Mouse (Mus musculus): ENCODE measurements around the gene Myo15b.

Gene Myo15b

DNA sequence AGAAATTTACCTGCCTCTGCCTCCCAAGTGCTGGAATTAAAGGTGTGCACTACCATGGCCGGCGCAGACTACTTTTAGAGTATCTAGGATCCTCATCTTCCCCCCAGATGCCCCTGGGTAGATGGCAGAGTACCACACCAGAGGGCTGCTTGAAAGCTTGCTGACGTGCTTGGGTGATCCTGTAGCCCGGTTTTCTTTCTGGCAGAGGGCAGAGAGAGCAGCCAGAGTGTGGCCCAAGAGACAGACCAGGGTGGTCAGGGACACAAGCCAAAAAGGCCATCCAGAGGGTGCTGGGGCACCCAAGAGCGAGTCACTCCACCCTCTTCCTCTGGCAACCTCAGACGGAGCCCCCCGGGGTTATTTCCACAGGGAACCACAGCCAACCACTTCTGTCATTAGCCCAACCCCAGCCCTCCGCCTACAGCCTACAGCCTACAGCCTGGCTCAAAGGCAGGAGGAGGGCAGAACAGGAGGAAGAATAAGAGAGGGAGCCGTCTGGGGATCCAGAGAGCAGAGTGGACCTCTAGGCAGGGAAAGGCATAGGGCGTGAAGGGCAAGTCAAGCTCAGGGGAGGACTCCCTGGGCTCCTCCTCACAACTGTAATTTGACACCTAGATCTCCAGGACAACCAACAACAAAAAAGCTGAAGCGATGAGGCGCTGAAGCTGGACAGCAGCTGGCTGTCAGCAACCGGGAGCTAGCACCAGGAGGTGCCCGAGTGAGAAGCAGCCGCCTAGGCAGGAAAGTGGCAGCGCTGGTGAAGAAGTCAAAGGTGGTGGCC lies 41.5 kb downstream of the Myo15b start, which contains the start of gene Smim5:
TSS of gene Smim5 (plus strand) at position 481 of the 781 bp plus-strand sequence.
- ChIA-PET CTCF (interaction anchor here (0.6 to 4.6 kb wide), 82 partner anchors 8 to 327 kb away, joined by 3 to 55 read pairs (median 4); partner anchors contain the start of genes Smim6 (in 4 of the 4), Recql5 (in 2 of the 4), Sap30bp (in 2 of the 4) and Caskin2 (in 1 of the 4)), POLR2A (interaction anchor here (0.6 to 3.1 kb wide), 33 partner anchors 8 to 202 kb away, joined by 3 to 37 read pairs (median 4); partner anchors contain the start of genes Smim6 (in 2 of the 4), Caskin2 (in 1 of the 4), Galk1 (in 1 of the 4) and Itgb4 (in 1 of the 4))

DNA sequence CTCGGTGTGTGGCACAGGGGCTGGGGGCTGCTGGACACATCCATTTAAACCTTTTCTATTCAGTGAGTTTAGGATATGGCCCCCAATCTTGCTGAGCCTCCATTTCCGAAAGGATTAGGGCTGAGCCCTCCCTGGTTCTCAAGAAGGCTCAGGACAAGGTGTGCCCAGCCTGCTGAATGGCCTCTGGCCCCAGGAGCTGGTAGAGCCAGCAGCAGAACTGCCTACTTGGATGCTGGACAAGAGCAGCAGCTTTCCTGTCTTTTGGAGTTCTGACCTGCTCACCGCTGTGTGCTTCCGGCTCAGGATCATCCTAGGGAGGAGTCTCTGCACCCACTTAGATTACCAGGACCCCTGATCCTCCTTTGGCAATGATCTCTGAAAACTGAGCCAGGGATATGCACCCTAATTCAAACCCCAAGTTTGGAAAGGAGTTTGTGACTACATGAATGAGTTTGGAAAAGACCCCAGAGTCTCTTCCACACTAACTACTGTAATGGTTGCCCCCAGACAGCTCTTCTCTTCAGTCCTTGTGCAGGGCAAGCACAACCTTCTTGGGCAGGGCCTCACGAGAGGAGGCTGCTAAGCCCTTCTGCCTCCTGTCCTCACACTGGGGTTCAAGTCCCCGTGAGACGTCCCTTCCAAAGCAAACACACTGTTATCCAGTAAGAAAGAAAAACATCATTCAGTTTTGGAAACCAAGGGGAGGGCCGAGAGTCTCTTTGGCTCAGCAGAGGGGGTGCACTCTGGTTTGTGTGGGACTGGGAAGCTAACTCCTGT lies 42.5 kb downstream of the Myo15b start:
- POLR2A ChIA-PET: interaction anchor here (0.5 to 3.1 kb wide), 29 partner anchors 9 to 716 kb away, joined by 3 to 37 read pairs (median 4); partner anchors contain the start of genes Smim6 (in 2 of the 4), Caskin2 (in 1 of the 4), Recql5 (in 1 of the 4) and Sap30bp (in 1 of the 4)
- CTCF ChIA-PET: interaction anchor here (0.5 to 4.6 kb wide), 22 partner anchors 9 to 743 kb away, joined by 3 to 55 read pairs (median 5); partner anchors contain the start of genes Smim6 (in 2 of the 4), Galk1 (in 1 of the 4) and Myo15b (in 1 of the 4)

DNA sequence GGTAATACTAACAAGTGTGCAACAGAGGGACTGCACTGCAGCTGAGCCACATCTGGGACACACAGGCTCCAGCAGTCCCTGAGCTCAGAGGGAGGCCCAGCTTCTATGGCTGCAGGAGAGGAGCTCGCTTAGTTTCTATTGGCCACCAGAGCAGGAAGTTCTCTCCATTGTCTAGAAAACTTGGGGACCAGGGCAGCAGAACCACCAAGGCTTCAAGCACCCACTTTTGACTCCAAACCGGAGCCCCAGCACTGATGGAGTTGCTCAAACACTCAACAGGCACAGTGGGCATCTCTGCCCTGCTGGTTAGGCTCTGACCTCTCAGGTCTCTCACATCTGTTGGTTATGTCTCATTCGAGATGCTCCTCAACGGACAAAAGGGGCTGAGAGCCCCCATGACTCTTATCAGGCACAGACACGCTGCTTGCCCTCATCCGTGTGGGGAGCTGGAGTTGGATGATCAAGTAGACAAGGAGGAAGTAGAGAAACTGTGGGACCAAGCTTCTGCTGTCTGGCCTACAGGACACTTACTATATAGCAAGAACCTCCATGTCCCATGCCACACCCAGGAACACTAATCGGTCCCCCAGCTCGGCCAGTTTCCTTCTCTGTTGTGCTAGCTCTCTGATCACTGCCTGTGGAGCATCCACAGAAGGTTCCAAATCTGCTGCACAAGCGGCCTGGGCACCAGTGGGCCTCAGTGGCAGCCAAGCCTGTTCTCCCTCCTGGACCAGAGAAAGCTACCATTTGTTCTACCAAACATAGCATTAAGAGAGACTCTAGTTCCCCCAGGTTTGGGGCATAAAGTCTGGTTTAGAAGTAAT lies 43.3 kb downstream of the Myo15b start:
- ChIA-PET CTCF (interaction anchor here (0.6 to 2.2 kb wide), 7 partner anchors 8 to 120 kb away, joined by 3 to 6 read pairs (median 3); no protein-coding TSS in a partner anchor), POLR2A (interaction anchor here in 2 of 4 experiments (0.7 to 2.6 kb wide), 10 partner anchors 10 to 123 kb away, joined by 3 to 11 read pairs (median 5); partner anchors contain the start of genes Recql5 (in 1 of the 2), Sap30bp (in 1 of the 2) and Smim6 (in 1 of the 2))

DNA sequence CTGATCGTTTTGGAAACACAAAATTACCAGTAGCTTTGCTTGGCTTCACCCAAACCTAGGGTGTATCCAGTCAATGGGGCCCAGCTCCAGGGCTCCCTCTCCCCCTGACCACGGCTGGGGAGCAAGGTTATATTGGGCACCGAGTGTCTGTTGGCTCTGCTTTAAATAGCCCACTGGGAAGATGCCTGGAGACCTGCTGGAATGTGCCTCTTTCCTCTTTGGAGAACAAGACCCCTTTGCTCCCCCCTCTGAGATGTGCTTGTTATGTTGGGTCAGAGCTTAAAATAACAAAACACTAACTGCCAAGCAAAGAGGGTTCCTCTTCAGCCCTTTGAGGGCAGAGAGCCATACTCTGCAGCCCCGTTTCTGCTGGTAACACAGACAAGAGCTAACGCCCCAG lies 44.0 kb downstream of the Myo15b start:
- POLR2A ChIA-PET: interaction anchor here in 2 of 4 experiments (1.0 to 2.6 kb wide), 8 partner anchors 9 to 122 kb away, joined by 3 to 9 read pairs (median 4); partner anchors contain the start of gene Smim6 (in 1 of the 2)
- CTCF ChIA-PET: interaction anchor here (0.6 to 1.9 kb wide), 6 partner anchors 8 to 121 kb away, joined by 3 to 4 read pairs (median 3); no protein-coding TSS in a partner anchor

DNA sequence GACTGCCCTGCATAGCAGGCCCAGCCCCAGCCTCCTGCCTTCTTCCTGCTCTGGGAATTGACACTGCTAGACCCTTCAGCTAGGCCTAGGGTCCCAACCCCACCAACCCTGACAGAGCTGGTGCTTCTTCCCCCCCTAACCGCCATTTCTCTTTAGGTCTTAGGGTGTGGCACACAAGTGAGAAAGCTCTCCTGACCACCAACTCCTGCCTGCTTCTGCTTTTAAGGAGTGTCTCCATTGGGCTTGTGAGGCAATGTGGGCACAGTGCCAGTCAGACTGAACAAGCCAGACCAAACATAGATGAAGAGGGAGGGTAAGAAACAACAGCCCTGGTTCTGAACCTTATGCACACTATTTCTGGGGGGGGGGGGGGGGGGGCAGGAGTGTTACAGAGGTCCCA lies 44.6 kb downstream of the Myo15b start:
- ChIA-PET POLR2A (interaction anchor here in 3 of 4 experiments (0.6 to 2.6 kb wide), 8 partner anchors 9 to 122 kb away, joined by 3 to 9 read pairs (median 3); partner anchors contain the start of gene Smim6 (in 1 of the 3)), CTCF (interaction anchor here in 3 of 4 experiments (0.6 to 1.9 kb wide), 5 partner anchors 9 to 411 kb away, joined by 3 to 8 read pairs (median 3); no protein-coding TSS in a partner anchor)

DNA sequence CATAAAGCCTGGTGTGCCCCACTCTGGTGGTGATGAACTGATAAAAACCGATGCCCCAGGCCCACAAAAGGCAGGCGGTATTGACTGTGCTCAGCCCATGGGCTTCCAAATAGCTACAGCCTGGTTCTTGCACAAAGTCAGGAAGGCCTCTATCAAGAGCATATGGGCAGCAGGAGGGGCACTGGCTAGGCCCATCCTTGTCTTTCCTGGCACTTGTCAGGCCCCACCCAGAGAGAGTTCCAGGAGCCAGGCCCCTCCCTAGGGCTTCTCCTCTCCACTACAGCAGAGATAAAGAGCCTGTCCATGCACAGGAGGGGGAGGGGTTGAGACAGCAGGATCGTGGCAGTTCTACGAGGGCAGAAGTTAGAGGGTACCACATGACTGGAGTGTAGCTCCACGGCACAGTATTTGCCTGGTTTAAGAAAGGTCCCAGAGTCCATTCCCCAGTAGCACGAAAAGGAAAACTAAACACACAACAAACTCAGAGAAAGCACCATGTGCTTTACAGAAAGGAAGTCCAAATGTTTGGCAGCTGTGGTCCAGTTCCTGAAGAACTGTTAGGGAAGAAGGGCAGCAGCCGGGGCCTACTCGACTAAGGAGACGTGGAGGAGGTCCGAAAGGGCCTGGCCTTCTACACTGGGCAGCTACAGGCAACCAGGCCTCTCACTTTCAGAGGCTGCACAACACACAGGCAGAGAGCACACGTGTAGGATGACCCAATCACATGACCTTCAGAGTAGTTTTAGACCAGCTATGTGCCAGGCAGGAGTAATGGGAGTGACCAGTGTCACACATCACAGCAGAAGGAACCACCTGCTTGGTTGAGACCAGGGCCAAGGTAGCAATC lies 45.4 kb downstream of the Myo15b start:
- ChIA-PET CTCF (interaction anchor here in 2 of 4 experiments (0.5 to 1.9 kb wide), 6 partner anchors 10 to 77 kb away, joined by 3 to 10 read pairs (median 4); no protein-coding TSS in a partner anchor), POLR2A (interaction anchor here in 3 of 4 experiments (0.5 to 2.6 kb wide), 8 partner anchors 8 to 159 kb away, joined by 3 to 9 read pairs (median 3); partner anchors contain the start of genes Caskin2 (in 1 of the 3) and Smim6 (in 1 of the 3))

DNA sequence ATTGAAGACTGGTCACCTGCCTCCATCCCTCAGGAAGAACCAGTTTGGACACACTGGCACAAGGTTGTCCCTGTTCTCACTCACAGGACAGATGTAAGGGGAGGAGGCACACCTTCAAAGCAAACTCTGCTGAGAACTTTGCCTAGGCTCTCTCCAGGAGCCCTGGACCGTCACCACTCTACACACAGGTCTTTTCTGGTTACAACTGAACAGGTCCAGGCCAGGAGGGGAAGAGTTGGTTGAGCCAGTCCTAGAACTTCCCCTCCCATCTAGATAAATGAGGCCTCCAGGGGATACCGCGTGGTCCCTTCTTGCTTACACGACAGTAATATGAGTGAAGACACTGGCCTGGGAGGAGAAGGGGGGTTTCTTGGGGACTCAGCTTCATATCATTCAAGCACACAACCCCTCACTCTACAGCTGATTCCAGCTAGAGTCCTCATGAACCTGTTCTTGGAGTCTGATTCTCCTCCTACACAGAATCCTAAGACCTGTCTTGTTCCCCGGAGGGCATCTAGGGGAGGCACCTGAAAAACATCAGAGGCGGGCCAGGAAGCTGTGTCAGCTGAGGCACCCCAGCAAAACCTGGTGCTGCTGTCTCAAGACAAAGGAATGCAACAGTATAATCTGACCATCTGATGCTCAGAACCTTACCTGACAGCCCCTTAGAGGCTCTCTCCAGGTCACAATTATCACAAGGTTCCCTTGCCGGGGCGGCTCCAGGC lies 46.2 kb downstream of the Myo15b start:
- POLR2A ChIA-PET: interaction anchor here in 3 of 4 experiments (0.5 to 2.4 kb wide), 21 partner anchors 9 to 160 kb away, joined by 3 to 14 read pairs (median 3); partner anchors contain the start of genes Caskin2 (in 1 of the 3) and Galk1 (in 1 of the 3)
- CTCF ChIA-PET: interaction anchor here in 2 of 4 experiments (0.6 to 1.7 kb wide), 6 partner anchors 16 to 113 kb away, joined by 3 to 5 read pairs (median 3); no protein-coding TSS in a partner anchor

DNA sequence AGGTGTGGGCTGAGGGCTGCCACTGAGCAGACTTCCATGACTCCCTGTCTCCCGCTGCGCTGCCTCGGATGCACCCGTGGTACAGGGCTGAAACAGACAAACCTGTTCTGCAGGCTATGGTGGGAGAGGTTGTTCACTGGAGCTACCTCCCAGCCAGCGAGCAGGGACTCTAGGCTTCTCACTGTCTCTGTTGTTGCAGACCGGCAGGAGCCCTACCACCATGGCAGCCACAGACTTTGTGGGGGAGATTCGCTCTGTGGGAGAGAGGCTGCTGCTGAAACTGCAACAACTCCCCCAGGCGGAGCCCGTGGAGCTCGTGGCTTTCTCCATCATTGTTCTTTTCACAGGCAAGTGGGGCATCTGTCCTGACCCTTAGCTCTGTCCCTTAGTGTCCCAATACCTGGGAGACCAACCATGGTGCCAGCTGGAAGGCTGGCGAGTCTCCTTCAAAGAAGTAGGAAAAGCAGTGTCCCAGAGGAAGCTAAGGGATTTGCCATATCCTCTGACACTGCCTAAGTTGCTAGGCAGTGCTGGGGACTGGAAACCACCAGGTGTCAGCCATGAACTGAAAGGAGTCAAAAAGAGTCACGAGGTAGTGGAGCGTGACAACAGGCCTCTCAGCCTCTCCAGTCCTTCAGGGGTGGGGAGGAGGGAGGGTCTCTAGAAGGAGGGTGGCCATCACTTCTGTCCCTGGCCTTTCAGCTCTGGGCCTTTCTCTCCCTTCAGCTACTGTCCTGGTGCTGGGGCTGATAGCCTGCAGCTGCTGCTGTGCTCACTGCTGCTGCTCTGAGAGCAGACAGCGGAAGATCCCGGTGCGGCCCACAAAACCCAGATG lies 47.0 kb downstream of the Myo15b start:
- POLR2A ChIA-PET: interaction anchor here (0.6 to 2.4 kb wide), 24 partner anchors 8 to 119 kb away, joined by 3 to 14 read pairs (median 4); partner anchors contain the start of gene Galk1 (in 1 of the 4)
- CTCF ChIA-PET: interaction anchor here in 3 of 4 experiments (0.6 to 1.7 kb wide), 10 partner anchors 15 to 348 kb away, joined by 3 to 5 read pairs (median 3); no protein-coding TSS in a partner anchor

DNA sequence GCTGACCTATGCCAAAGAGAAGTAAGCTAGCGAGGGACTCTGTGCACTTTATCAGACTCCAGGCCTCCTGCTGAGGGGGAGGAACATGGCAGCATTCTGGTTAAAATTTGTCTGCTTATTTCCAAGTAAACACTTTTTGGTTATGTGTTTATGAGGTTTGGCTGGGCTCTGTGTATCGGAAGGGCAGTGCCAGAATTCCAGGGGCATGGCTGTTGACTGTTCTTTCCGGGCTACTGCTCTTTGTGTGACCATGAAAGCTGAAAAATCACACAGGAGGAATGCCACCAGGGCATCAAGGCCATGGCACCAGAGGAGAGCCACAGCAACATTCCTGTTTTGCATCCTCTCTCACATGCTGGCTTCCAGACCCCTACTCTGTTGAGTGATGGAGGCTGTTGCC lies 47.9 kb downstream of the Myo15b start:
- ChIA-PET POLR2A (interaction anchor here (0.5 to 2.4 kb wide), 19 partner anchors 9 to 355 kb away, joined by 3 to 14 read pairs (median 4); partner anchors contain the start of genes Galk1 (in 1 of the 4), Recql5 (in 1 of the 4) and Sap30bp (in 1 of the 4)), CTCF (interaction anchor here in 3 of 4 experiments (0.8 to 1.7 kb wide), 5 partner anchors 14 to 112 kb away, joined by 3 to 5 read pairs (median 3); no protein-coding TSS in a partner anchor)

DNA sequence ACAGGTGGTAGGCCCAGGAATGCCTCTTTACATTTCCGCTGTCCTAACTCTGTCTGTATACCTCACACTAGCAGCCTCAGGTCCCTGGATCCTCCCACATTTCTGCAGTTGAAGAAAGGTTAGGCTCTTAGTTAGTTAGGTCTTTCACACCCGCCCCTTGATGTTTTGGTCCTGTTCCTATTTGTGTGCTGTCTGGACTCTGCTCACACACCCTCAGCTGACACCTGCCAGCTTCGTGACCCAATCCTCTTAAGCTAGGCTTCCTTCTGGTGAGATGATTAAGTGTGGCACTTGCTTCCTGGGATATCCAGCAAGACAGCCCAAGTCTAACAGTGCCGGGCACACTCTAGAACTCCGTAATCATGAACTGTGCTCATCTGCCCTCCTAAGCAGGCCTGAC lies 48.3 kb downstream of the Myo15b start:
- ChIA-PET CTCF (no interaction called here), POLR2A (interaction anchor here in 3 of 4 experiments (0.5 to 2.4 kb wide), 8 partner anchors 9 to 355 kb away, joined by 3 to 14 read pairs (median 5); partner anchors contain the start of genes Recql5 (in 1 of the 3) and Sap30bp (in 1 of the 3))

DNA sequence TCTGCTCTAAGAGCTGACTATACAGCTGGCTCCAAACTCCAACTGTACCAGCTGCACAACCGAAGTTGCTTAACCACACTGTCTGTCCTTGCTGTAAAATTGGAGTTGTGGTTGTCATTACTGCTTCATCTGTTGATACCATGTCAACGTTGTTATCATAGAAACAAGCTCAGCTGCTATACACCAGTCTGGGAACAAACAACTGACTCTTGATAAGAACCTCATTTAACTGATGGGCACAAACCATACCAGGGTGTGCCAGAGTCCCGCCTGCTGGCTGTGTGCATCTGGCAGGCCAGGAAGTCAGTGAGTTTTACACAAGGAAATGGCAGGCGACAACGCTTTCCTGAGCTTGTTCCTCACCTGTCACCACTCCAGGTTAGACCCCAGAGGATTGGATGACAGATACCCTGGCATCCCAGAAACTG lies 52.9 kb downstream of the Myo15b start:
- CTCF ChIA-PET: interaction anchor here in 3 of 4 experiments (1.2 to 3.9 kb wide), 4 partner anchors 12 to 29 kb away, joined by 3 to 21 read pairs (median 13); partner anchors contain the start of gene Smim5 (in 2 of the 3)
- POLR2A ChIA-PET: interaction anchor here in 3 of 4 experiments (0.6 to 3.0 kb wide), 20 partner anchors 9 to 228 kb away, joined by 3 to 18 read pairs (median 4); partner anchors contain the start of genes Smim5 (in 2 of the 3), Galk1 (in 1 of the 3), Itgb4 (in 1 of the 3) and Mrpl38 (in 1 of the 3)

DNA sequence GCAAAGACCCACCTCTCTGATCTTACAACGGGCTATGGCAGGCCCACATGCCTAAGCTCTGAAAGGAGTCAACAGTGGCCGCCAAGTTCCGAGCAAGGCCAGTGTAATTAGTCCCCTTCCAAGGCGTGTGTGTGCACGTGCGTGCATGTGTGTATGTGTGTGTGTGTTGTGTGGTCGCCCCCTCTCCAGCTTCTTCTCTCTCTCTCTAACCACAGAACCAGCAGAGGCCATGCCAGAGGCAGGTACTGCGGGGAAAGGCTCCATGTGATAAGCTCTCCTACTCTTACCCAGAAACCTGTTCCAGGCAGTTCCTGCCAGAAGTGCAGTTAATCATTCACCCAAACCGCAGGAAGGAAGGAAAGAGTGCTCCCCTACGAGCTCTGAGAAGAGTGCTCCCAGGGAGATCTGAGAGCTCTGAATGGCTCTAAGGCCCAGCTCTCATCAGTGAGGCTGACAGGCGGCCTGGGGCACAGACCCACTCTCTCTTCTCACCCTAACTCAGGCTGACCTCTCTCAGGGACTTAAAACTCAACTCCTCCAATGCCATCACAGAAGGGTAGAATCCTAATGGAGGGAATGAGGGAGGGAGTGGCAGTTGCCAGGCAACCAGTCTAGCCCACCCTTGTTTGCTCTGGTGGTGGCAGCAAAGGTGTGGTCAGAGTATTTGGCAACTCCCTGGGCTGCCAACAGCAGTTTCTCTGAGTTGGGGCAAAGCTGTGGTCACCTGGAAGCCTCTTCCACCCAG lies 53.6 kb downstream of the Myo15b start, which contains the start of gene Smim6:
TSS of gene Smim6 (plus strand) at position 386 of the 745 bp plus-strand sequence.
- ChIA-PET POLR2A (interaction anchor here (0.6 to 3.0 kb wide), 26 partner anchors 8 to 227 kb away, joined by 3 to 18 read pairs (median 4); partner anchors contain the start of genes Galk1 (in 2 of the 4), Smim5 (in 2 of the 4), Caskin2 (in 1 of the 4) and Itgb4 (in 1 of the 4)), CTCF (interaction anchor here (0.6 to 3.9 kb wide), 10 partner anchors 12 to 622 kb away, joined by 3 to 21 read pairs (median 5); partner anchors contain the start of gene Smim5 (in 2 of the 4))

DNA sequence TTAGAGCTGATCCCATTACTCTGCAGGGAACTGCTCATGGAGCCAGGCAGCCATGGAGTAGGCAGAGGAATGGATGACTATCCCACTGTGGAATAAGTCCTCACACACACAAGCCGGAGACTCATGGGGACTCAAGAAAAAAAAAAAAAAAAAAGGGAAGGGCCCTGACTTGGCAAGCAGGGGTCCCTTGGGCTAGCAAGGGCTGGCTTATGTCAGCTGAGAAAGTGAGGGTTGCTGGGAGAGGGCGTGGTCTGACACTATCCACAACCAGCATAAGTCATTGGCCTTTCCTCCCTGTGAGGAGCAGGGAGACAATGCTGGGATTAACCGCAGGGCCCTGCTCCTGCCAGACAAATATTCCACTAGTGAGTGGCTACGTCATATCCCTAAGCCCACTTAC lies 58.4 kb downstream of the Myo15b start:
- ChIA-PET CTCF (interaction anchor here in 3 of 4 experiments (0.5 to 1.9 kb wide), 7 partner anchors 8 to 535 kb away, joined by 3 to 9 read pairs (median 4); partner anchors contain the start of genes Cdr2l (in 1 of the 3) and Itgb4 (in 1 of the 3)), POLR2A (interaction anchor here in 3 of 4 experiments (0.6 to 2.8 kb wide), 13 partner anchors 11 to 108 kb away, joined by 3 to 12 read pairs (median 4); partner anchors contain the start of genes Recql5 (in 2 of the 3), Sap30bp (in 2 of the 3), Caskin2 (in 1 of the 3) and Smim5 (in 1 of the 3))
